Mouse (Mus musculus) ES-E14 (cell line): ENCODE results near the gene Pold4. TPM values are rescaled to one million over a fixed set of nuclear protein-coding genes. Genes with fewer than 3 reads are reported as not detected.

Experiments
- DNase-seq: peaks from one replicate; pipeline ENCODE4 v3.0.0-alpha.2; 2013; ENCODE audit warnings: low read depth, low spot score
- H3K27ac ChIP-seq: 2 replicates; pipeline ENCODE4 v1.5.1; 2012; ENCODE audit warnings: low read depth, mild to moderate bottlenecking, low read length, moderate library complexity, mixed read lengths; ENCODE audit not compliant: poor library complexity, insufficient read depth, severe bottlenecking
- H3K36me3 ChIP-seq: 2 replicates; pipeline ENCODE4 v1.6.1; 2012; ENCODE audit warnings: mild to moderate bottlenecking, low read length, moderate library complexity, mixed read lengths; ENCODE audit not compliant: control insufficient read depth, poor library complexity, insufficient read depth, severe bottlenecking
- H3K4me1 ChIP-seq, 2 experiments: fragments of 150-350 bp in 1 of 2; sonication (generic) in 1 of 2; 2 replicates each; pipeline ENCODE4 v1.6.1; 2012; ENCODE audit warnings: low read length in 2 of 2, mild to moderate bottlenecking in 1 of 2, mixed read lengths in 1 of 2; ENCODE audit not compliant: control insufficient read depth in 2 of 2, insufficient read depth in 2 of 2, poor library complexity in 1 of 2
- H3K4me3 ChIP-seq, 2 experiments: fragments of 150-350 bp in 1 of 2; sonication (generic) in 1 of 2; 2 replicates each; pipeline ENCODE4 v1.5.1; 2012; ENCODE audit warnings: low read length in 2 of 2, low read depth in 1 of 2, mild to moderate bottlenecking in 1 of 2, mixed read lengths in 1 of 2; ENCODE audit not compliant: insufficient read depth in 1 of 2, poor library complexity in 1 of 2, severe bottlenecking in 1 of 2
- H3K9ac ChIP-seq: 2 replicates; pipeline ENCODE4 v1.6.1; 2012; ENCODE audit warnings: low read depth, mild to moderate bottlenecking, low read length, mixed read lengths; ENCODE audit not compliant: poor library complexity, insufficient read depth, severe bottlenecking
- H3K9me3 ChIP-seq: fragments of 150-350 bp; sonication (generic); 2 replicates; pipeline ENCODE4 v1.6.1; 2012; ENCODE audit warnings: low read depth, mild to moderate bottlenecking, low read length; ENCODE audit not compliant: control insufficient read depth, insufficient read depth
- CHD2 ChIP-seq: IDR thresholded peaks from 2 replicates; pipeline ENCODE4 v1.6.1; 2014; ENCODE audit warnings: mild to moderate bottlenecking, low read depth, low read length, inconsistent platforms
- HCFC1 ChIP-seq: IDR thresholded peaks from 2 replicates; pipeline ENCODE4 v1.6.1; 2012; ENCODE audit warnings: low read length, inconsistent platforms, borderline replicate concordance; ENCODE audit not compliant: insufficient read depth
- MAFK ChIP-seq: IDR thresholded peaks from 2 replicates; pipeline ENCODE4 v1.6.1; 2014; ENCODE audit warnings: mild to moderate bottlenecking, low read depth, low read length, inconsistent platforms; ENCODE audit not compliant: insufficient read depth
- ZC3H11A ChIP-seq: IDR thresholded peaks from 2 replicates; pipeline ENCODE4 v1.6.1; 2012; ENCODE audit warnings: low read depth, mild to moderate bottlenecking, inconsistent platforms, low read length, borderline replicate concordance
- ZNF384 ChIP-seq: IDR thresholded peaks from 2 replicates; pipeline ENCODE4 v1.6.1; 2012; ENCODE audit warnings: low read depth, low read length, inconsistent platforms
- in situ Hi-C, 2 experiments: fragments of 600-800 bp; cut with MboI; formaldehyde crosslinking; loops; one replicate each; pipeline ENCODE4 v1.15.1; 2025; ENCODE audit warnings: low sequenced_read_pairs in 2 of 2, inconsistent platforms in 1 of 2; ENCODE audit not compliant: unreplicated experiment in 2 of 2
- total RNA-seq: library from RNA; depleted of rRNA; stranded (reverse); fragments of 300-350 nt; gene quantifications from 2 replicates; pipeline ENCODE4 v1.2.3, GENCODE M21; 2012

Pold4 gene
- total RNA-seq, 1 experiment, result 8.7 TPM

DNA sequence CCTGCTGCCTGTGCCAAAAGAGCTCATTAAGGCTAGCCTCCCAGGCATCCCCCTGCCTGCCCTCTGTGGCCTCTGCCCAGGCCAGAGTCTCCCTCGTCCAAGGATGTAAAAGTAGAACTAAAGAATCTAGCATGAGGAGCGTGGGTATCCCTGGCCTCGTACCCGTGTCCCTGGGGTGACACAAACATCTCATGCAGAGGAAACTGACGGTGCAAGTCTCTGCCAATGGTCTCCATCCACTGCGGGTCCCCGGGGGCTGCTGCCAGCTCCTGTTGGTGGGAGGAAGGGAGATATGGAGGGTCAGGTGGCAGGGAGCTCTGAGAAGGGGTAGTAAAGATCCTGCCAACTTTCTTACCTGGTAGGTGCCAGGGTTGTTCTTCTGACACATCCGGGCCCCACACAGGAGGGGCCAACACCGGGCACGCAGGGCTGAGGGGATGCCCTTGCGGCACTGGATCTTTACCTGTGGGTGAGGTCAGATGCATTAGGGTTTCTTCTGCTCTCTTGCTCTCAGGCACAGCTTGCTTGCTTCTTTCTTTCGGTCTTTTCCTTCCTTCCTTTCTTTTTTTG, 42.6 kb upstream of the Pold4 start:
- Histone ChIP-seq H3K36me3 (peaks cover 10% of the 10 kb centered on the region), H3K4me3 (no peak overlapping the region), H3K27ac (no peak overlapping the region), H3K4me1 (peaks cover 6 to 25% of the 10 kb centered on the region in 2 experiments; a peak in 3 of 4 replicates), H3K9ac (no peak overlapping the region), H3K9me3 (no peaks in the 10 kb centered on the region)
- in situ Hi-C loops, result no loop called here
- TF ChIP-seq ZNF384 (no peak), CHD2 (no peak), ZC3H11A (no peak), MAFK (no peak), HCFC1 (no peak)
- DNase-seq, result no peak

DNA sequence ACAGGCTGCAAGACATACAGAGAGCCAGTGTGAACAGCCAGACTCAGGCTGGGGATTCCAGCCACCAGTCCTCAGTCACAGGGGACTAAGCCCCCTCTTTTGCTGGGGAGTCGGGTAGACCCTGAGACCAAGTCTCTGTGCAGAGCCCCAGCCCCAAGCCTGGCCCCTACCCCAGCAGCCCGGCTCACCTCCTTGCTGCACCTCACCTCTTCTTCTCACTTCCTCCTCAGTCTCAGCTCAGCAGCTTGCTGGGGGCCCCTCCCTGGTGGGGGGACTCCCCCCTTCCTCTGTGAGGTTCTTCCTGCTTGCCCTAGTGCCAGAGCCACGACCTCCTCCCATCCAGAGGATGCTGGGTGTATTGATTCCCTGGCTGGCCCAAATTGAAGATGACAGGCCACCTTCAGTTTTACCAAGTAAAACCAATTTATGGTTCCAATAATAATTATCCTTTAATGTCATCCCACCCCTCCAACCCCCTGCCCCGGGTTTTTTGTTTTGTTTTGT, 40.8 kb upstream of the Pold4 start, which contains the start of gene Tbc1d10c:
Gene Tbc1d10c (minus strand): TSS at position 454 of the 504 bp plus-strand sequence.
- Histone ChIP-seq H3K27ac (peak within 1 kb of the TSS; percentile 83), H3K36me3 (peaks cover 28% of the 10 kb centered on the region), H3K4me1 (peaks cover 2 to 17% of the 10 kb centered on the region in 2 experiments; a peak in 3 of 4 replicates), H3K9me3 (no peaks in the 10 kb centered on the region), H3K9ac (peak within 1 kb of the TSS; percentile 97), H3K4me3 (peak within 1 kb of the TSS; percentile 93 to 97)
- DNase-seq, result no peak
- in situ Hi-C loops, result no loop called here
- no peak for TF ChIP-seq CHD2
- no peak for TF ChIP-seq MAFK
- TF ChIP-seq HCFC1, result no peak
- no peak for TF ChIP-seq ZNF384
- no peak for TF ChIP-seq ZC3H11A

DNA sequence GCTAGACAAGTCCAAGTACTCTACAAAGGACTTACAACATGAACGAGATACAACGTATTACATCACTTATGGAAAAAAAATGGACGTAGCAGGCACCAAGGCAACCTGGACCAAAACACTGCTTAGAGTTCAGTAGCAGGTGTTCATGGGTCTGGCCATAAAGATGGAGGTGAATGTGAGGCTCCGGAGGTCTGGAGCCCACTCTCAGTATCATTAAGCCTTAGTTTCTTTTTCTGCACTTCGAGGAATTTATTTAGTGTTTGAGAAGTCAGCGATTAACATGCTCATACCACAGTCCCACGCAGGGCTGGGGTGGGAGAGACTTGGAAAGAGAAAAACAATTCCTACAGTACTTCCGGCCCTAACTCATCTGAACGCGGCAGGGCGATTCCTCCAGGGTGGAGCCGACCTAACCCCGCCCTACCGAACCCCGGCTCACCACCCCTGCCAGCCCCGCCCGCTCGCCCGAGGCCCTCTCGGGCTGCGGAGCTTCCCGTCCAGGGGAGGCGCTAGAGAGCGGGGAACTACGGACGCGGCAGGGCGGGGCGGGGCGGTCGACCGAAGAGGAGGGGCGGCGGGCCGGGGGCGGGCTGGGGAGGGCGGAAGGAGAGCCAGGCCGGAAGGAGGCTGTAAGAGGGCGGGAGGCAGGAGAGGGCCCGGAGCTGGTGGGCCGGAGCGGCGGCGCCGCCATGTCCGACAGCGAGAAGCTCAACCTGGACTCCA, 40.0 kb upstream of the Pold4 start, which contains the start of gene Ppp1ca:
Gene Ppp1ca (plus strand): TSS at position 538 of the 723 bp plus-strand sequence.
- H3K4me1 ChIP-seq, result peaks cover 2 to 17% of the 10 kb centered on the region in 2 experiments; a peak in 3 of 4 replicates
- in situ Hi-C loops, result no loop called here
- DNase-seq, result peak; percentile 94

DNA sequence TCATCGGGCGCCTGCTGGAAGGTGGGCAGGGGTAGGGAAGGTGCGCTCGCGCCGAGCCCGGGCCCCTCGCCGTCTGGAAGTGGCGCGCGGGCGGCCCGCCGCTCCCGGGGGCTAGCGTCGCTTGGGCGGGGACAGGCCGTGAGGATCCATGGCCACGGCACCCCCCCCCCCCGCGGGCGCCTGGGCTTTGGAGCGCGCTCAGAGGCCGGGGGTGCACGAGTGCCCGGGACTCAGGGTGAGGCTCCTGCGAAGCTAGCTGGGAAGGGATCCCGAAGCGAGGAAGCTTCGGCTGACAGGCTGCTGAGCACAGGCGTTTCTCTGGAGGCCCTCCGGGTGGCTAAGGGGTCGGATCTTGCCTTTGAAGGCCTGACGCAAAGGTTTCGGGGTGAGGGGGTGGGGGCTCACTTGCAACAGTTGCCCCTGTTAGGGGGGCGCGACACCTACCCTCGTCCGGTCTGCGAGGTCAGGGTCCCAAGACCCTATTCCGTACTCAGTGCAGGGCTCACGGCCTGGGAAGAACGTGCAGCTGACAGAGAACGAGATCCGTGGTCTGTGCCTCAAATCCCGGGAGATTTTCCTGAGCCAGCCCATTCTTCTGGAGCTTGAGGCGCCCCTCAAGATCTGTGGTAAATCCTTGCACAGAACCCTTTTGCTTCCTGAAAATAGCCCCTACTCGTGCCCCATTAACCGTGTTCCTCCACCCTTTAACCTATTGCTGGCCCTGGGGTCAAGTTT, 39.3 kb upstream of the Pold4 start:
- in situ Hi-C loops, result no loop called here
- Histone ChIP-seq H3K36me3 (peaks cover 43% of the 10 kb centered on the region), H3K9me3 (no peaks in the 10 kb centered on the region), H3K4me3 (peak overlapping the region; percentile 93 to 97), H3K27ac (peak overlapping the region; percentile 83), H3K9ac (peak overlapping the region; percentile 97), H3K4me1 (peaks cover 2 to 18% of the 10 kb centered on the region in 2 experiments; a peak in 3 of 4 replicates)
- DNase-seq, result no peak
- no peak for TF ChIP-seq HCFC1
- TF ChIP-seq CHD2, result peak; percentile 51; the same call in 1 of the 2 replicates

More for the DNA sequence above, 40.0 kb upstream of the Pold4 start, which contains the start of gene Ppp1ca:
- Histone ChIP-seq H3K27ac (peak within 1 kb of the TSS; percentile 83), H3K36me3 (peaks cover 36% of the 10 kb centered on the region), H3K9me3 (no peaks in the 10 kb centered on the region), H3K4me3 (peak within 1 kb of the TSS; percentile 93 to 97), H3K9ac (peak within 1 kb of the TSS; percentile 97)
- TF ChIP-seq MAFK (no peak), CHD2 (no peak), ZNF384 (no peak), ZC3H11A (no peak), HCFC1 (no peak)
